Mouse (Mus musculus): Measurements from ENCODE around the gene Hydin.
"Not testable (repeated sequence)": the region's sequence is repeated elsewhere in the genome, so short reads cannot be mapped to it uniquely, and the experiment has no call there.

The Hydin gene

GRCm38 (mm10) chr8:110500253-110500652 is 233.5 kb downstream of the Hydin start:
- in situ Hi-C loops (cut with MboI; ENCODE audit: unreplicated experiment in 2 of 2): no loop called here

DNA sequence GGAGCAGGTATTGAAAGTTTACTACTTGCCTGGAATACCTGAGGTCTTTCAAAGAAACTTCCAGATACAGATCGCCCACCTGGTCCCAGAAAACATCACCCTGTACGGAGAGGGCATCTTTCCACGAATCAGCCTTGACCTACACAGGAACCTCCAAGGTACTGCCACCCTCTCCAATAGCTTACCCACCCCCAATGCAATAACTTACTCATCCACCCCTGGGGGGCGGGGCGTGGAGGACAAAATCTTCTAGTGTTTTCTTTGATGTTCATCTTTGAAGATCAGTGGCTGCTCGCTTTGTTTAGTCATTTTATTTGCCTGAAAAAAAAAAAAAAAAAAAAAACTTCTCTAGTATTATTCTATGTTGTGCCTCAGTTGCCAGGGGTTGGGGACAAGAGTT is 233.9 kb downstream of the Hydin start:
- in situ Hi-C loops (cut with MboI; ENCODE audit: unreplicated experiment in 2 of 2): no loop called here

- in situ Hi-C loops (cut with MboI; ENCODE audit: unreplicated experiment in 2 of 2): no loop called here
Measured at GRCm38 (mm10) chr8:110501330-110501729, 234.6 kb downstream of the Hydin start.

DNA sequence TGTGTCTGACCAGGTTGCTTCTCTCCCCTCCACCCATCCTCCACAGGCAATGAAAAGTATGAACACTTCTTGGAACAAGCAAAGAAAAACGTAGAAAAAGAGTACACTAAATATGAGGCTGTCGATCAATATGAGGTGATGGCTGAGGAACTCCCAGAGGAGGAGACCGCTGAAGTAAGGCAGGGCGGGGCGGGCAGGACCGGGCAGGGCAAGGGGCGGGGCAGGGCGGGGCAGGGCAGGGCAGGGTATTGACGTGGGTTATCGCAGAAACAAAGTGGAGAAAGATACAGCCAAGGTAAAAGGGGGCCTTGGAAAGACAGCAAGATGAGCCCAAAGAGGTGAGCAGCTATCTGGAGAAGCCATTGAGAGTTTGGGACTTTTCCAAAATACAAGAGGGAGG is 236.1 kb downstream of the Hydin start:
- in situ Hi-C loops (cut with MboI; ENCODE audit: unreplicated experiment in 2 of 2): no loop called here

DNA sequence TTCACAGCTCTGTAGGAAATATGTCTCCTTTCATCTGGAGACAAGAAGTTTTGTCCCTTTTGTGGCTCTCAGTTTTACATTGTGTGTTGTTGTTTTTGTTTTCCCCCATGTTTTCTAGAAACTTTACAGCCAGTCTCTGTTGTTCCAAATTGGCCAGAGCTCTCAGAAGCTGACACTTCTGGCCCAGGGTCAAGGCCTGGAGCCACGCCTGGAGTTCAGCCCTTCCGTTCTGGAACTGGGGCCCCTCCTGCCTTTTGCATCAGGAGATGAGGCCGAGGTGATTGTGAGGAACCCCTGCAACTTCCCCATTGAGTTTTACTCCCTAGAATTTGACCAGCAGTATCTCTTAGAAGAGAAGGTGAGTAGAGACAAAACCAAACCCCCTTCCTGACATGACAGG is 242.0 kb downstream of the Hydin start:
- in situ Hi-C loops (cut with MboI; ENCODE audit: unreplicated experiment in 2 of 2): no loop called here

DNA sequence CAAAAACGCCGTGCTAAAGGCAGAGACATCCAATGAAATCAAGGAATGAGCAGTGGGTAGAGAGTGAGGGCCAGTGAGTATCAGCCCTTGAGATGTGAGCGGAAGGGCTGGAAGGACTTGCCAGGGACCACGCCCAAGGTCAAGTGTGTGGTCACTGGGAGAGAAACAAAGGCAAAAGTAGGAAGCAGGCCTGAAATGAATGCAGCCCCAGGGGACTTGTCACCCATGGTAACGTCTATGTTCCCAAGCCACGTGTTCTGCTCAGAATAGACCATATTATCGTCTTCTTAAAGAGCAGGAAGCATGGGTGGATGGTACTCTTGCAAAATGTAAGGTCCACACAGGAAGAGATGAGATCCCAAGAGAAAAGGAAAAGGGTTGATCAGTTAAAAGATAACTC is 253.0 kb downstream of the Hydin start:
- in situ Hi-C loops (cut with MboI; ENCODE audit: unreplicated experiment in 2 of 2): no loop called here

DNA sequence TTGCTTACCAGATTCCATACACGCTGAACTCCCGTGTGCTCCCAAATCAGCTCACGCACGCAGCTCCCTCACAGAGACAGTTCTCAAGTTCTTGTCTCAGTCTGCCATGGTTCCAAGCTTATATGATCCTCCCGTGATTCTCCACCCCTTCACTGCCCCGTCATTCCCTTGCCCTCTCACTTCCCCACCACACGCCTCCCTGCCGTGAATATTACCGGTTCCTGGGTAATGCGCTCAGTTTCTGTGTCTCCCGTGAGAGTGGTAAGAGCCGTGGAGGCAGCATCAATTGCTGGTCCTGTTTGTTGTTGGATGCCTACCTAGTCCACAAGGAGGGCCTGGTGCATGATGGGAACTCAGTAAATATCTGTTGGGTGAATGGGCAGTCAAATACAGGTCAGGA is 255.1 kb downstream of the Hydin start:
- in situ Hi-C loops (cut with MboI; ENCODE audit: unreplicated experiment in 2 of 2): no loop called here

DNA sequence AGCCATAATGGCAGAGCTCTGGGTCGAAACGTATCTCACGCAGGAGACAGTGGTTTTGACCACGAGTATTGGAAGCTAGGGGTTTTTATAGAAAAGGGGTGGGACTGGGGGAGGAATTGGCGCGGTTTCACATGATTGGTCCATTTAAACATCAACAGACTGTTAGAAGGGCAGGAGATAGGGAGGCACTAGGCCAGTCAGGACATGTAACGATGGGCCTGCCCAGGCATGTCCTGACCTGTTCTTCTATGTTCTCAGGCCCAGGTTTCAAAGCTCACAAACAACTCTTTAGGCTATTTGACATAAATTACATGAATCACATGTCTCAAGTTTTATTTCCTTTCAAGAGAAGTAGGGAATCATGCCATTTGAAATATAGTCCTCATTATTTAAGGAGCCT is 255.7 kb downstream of the Hydin start:
- in situ Hi-C loops (cut with MboI; ENCODE audit: unreplicated experiment in 2 of 2): not testable (repeated sequence)

- in situ Hi-C loops (cut with MboI; ENCODE audit: unreplicated experiment in 2 of 2): no loop called here
Measured at GRCm38 (mm10) chr8:110522985-110523384, 256.2 kb downstream of the Hydin start.

- in situ Hi-C loops (cut with MboI; ENCODE audit: unreplicated experiment in 2 of 2): no loop called here
Measured at GRCm38 (mm10) chr8:110525229-110525628, 258.5 kb downstream of the Hydin start.

DNA sequence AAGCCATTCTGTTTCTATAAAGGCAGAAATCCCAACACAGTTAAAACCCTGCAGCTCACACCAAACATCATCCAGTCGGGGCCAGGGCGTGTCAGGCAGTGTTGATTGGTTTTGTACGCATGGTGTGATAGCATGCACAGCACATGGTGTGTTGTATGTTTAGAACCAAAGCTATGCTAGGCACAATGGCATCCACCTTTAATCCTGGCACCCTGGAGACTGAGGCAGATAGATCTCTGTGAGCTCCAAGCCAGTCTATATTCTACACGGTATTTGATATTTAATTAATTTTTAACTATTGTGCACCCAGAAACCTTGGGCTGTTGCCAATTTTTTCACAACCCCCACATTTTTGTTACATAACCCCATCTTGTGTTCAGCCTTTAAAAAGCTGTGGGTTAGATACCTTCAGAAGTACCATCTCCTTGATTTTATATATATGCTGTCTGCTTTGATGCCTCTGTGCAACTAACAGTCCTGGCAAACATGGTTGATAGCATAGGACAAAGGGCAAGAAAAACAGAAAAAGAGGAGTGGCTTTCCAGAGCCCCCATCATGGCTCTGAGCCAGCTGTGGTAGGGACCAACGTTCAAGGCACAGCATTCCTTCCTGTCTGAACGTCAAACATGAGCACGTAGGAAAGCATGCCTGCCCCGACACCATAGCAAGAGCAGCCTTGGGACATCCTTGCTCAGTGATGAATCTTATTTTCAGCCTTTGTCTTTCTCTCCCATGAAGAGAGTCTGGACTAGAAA is 263.4 kb downstream of the Hydin start:
- in situ Hi-C loops (cut with MboI; ENCODE audit: unreplicated experiment in 2 of 2): no loop called here

- in situ Hi-C loops (cut with MboI; ENCODE audit: unreplicated experiment in 2 of 2): no loop called here
Measured at GRCm38 (mm10) chr8:110533781-110534180, 267.0 kb downstream of the Hydin start.

DNA sequence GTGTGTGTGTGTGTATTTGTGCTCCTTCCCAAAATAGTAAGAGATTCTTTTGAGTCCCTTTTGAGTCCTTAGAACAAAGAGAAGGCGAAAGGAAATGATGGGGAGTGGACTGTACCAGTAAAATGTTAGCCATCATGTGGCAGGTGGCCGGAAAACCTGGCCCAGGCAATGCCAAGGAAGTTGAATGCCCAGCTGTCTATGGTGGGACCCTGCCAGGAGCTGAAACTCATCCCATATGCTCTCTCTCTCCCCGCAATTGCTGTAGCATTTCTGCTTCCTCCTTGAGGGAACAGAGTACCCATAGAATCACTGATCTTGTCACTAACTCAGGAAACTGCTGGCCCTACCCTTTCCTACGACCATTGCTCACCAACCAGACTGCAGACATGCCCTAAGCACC is 271.1 kb downstream of the Hydin start:
- in situ Hi-C loops (cut with MboI; ENCODE audit: unreplicated experiment in 2 of 2): no loop called here

DNA sequence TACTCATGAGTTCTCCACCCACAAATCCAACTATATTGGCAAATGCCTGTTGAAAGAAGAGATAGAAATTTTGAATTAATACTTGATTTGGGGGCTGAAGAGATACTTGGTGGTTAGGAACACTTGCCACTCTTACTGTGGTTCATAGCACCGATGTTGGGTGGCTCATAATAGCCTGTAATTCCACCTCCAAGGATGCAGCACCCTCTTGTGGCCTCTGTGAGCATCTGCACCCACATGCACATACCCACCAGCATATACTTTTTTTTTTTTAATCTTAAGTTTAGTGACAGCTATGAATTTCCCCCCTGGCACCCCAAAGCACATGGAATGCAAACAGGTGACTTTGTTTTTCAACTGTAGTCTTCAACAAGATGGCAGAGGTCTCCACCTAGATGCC is 283.6 kb downstream of the Hydin start:
- in situ Hi-C loops (cut with MboI; ENCODE audit: unreplicated experiment in 2 of 2): no loop called here

- in situ Hi-C loops (cut with MboI; ENCODE audit: unreplicated experiment in 2 of 2): not testable (repeated sequence)
Measured at GRCm38 (mm10) chr8:110552111-110552510, 285.3 kb downstream of the Hydin start.

GRCm38 (mm10) chr8:110592641-110593040 is 325.9 kb downstream of the Hydin start:
- in situ Hi-C loops (cut with MboI; ENCODE audit: unreplicated experiment in 2 of 2): no loop called here

DNA sequence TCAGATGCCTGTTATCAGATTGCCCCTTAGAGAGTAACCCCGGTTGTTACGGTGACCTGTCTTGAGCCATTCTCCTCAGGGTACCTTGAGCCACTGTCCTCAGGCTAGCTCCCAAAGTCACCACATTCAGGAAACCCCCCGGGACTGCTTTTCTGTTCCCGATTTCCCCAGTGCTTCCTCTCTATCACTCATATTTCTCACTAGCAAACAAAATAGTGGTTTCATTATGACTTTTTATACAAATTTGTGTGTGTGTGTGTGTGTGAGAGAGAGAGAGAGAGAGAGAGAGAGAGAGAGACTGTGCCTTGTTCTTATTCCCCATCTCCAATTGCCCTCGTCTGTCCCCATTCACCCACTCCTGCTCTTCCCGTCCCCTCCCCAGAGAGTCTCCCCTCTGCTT is 327.4 kb downstream of the Hydin start:
- in situ Hi-C loops (cut with MboI; ENCODE audit: unreplicated experiment in 2 of 2): no loop called here

GRCm38 (mm10) chr8:110604556-110604955 is 337.8 kb downstream of the Hydin start:
- in situ Hi-C loops (cut with MboI; ENCODE audit: unreplicated experiment in 2 of 2): loop anchor here (5.0 to 25.0 kb wide), 3 partner anchors 462 to 1042 kb away; partner anchors contain the start of genes Dhx38 (in 1 of the 2) and Txnl4b (in 1 of the 2)

DNA sequence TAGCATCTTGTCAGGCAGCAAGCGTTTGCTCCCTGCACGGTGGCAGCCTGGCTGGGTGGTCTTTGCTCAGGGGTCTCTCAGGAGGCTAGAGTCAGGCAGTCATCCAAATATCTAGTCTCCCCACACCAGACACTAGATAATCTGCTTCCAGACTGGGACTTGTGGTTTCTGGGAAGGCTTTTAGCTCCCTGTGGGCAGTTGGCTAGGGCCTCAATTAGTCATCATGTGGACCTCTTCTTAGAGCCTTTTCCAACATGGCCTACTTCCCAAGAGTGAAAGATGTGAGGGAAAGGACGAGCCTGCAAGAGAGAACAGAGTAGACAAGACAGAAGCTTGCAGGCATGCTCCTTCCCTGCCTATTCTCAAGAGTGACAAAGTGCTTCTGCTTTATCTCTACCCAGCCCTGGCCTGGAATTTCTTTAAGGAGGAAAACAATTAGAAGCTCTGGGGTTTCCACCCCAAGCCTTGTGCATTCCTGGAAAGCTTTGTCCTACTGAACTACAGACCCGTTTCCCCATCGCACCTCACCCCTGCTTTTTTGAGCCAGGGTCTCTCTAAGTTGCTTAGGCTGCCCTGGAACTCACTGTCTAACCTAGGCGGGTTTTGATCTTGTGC is 338.7 kb downstream of the Hydin start:
- in situ Hi-C loops (cut with MboI; ENCODE audit: unreplicated experiment in 2 of 2): loop anchor here in 1 of 2 experiments (25.0 kb wide), 1 partner anchor 1043 kb away; the partner anchor contains the start of genes Dhx38 and Txnl4b

GRCm38 (mm10) chr8:110615730-110616129 is 349.0 kb downstream of the Hydin start:
- in situ Hi-C loops (cut with MboI; ENCODE audit: unreplicated experiment in 2 of 2): loop anchor here in 1 of 2 experiments (10.0 to 25.0 kb wide), 2 partner anchors 401 to 1053 kb away; partner anchors contain the start of genes Cmtr2, Dhx38 and Txnl4b

DNA sequence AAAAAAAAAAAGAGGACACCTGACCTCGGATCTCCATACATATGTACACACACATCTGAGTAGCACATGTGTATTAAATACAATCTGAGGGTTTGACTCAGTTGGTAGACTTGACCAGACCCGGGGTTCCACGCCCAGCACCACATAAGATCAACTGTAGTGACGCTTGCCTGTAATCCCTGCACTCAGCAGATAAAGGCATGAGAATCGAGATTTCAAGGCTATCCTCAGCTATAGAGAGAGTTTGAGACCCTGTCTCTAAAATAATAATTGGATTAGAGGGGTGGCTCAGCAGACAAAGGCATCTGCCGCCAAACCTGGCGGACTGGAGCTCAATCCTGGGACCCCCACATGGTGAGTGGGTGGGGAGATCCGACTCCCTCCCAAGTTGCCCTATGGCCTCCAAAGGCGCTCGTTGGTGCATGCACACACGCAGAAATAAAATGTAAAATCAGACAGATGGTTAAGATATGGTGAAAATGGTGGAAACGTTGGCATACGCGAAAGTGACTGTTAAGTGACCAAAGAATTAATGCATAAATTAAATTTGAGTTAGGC is 351.1 kb downstream of the Hydin start:
- in situ Hi-C loops (cut with MboI; ENCODE audit: unreplicated experiment in 2 of 2): loop anchor here in 1 of 2 experiments (10.0 to 25.0 kb wide), 2 partner anchors 403 to 1056 kb away; partner anchors contain the start of genes Cmtr2, Dhx38 and Txnl4b

Measured in v-Abl transformed pro-B cells (cell line).